Mouse (Mus musculus) G1E (cell line): ENCODE data around the gene Tmc1. TPM values are rescaled to one million over a fixed set of nuclear protein-coding genes. Genes with fewer than 3 reads are reported as not detected.

Source experiments
- ATAC-seq: 2 replicates; pipeline ENCODE4 v1.8.0; 2016; ENCODE audit warnings: mild to moderate bottlenecking; ENCODE audit not compliant: insufficient number of reproducible peaks, poor library complexity, low FRiP score, severe bottlenecking; ENCODE audit errors: extremely low read depth
- DNase-seq: peaks from one replicate; pipeline ENCODE4 v3.0.0; 2012; ENCODE audit warnings: low spot score
- H3K27me3 ChIP-seq: 2 replicates; pipeline ENCODE4 v1.6.1; 2012; ENCODE audit warnings: mild to moderate bottlenecking, low read length, inconsistent platforms; ENCODE audit not compliant: insufficient read depth
- H3K36me3 ChIP-seq: replicated peaks from 2 replicates; pipeline ENCODE3; 2012; ENCODE audit warnings: mild to moderate bottlenecking, inconsistent platforms
- H3K4me1 ChIP-seq: 2 replicates; pipeline ENCODE4 v1.6.1; 2012; ENCODE audit warnings: low read depth, low read length, inconsistent platforms, mixed read lengths; ENCODE audit not compliant: insufficient read depth
- H3K4me3 ChIP-seq: 2 replicates; pipeline ENCODE4 v1.5.1; 2012; ENCODE audit warnings: low read depth, mild to moderate bottlenecking, inconsistent platforms, low read length, moderate library complexity, mixed read lengths
- H3K9me3 ChIP-seq: replicated peaks from 2 replicates; pipeline ENCODE4 v1.6.1; 2012; ENCODE audit warnings: inconsistent platforms
- CTCF ChIP-seq: IDR thresholded peaks from 2 replicates; pipeline ENCODE4 v1.5.1; 2012; ENCODE audit warnings: low read depth, low read length, inconsistent platforms, mixed read lengths
- GATA1 ChIP-seq: IDR thresholded peaks from 2 replicates; pipeline ENCODE4 v1.6.1; 2012; ENCODE audit warnings: borderline replicate concordance, low read length, inconsistent platforms, mixed read lengths
- GATA2 ChIP-seq: IDR thresholded peaks from 2 replicates; pipeline ENCODE4 v1.6.1; 2012; ENCODE audit warnings: low read depth, low read length, inconsistent platforms, borderline replicate concordance
- POLR2AphosphoS5 ChIP-seq: IDR thresholded peaks from 2 replicates; pipeline ENCODE4 v1.6.1; 2012; ENCODE audit warnings: low read depth, low read length, inconsistent platforms; ENCODE audit not compliant: insufficient replicate concordance
- TAL1 ChIP-seq: conservative IDR thresholded peaks from 2 replicates; pipeline ENCODE4 v1.6.1; 2012; ENCODE audit warnings: low read depth, low read length, inconsistent platforms, mixed read lengths
- polyA plus RNA-seq: library from polyadenylated mRNA; stranded (reverse); fragments of >175 nt; gene quantifications from 2 replicates; pipeline ENCODE4 v1.2.3, GENCODE M21; 2012
- total RNA-seq, 2 experiments: library from RNA; stranded (forward) in 1 of 2; stranded (reverse) in 1 of 2; fragments of 200-1000 nt in 1 of 2; fragments of >200 nt in 1 of 2; fragmentation: Nextera tagmentation in 1 of 2; gene quantifications; 2 replicates each; pipeline ENCODE4 v1.2.3; 2014 to 2017

Tmc1 gene
- total and polyA plus RNA-seq, 3 experiments, result 0.44 TPM; not detected in 2

GRCm38 (mm10) chr19:20794999-20795398, 159.0 kb downstream of the Tmc1 start:
- Histone ChIP-seq H3K4me3 (no peak overlapping the region), H3K27me3 (no peaks in the 10 kb centered on the region), H3K4me1 (no peaks in the 10 kb centered on the region), H3K36me3 (no peaks in the 10 kb centered on the region), H3K9me3 (no peaks in the 10 kb centered on the region)
- TF ChIP-seq CTCF (no peak), GATA2 (no peak), GATA1 (no peak), TAL1 (no peak)
- DNase-seq, result no peak
- no peak for ATAC-seq

DNA sequence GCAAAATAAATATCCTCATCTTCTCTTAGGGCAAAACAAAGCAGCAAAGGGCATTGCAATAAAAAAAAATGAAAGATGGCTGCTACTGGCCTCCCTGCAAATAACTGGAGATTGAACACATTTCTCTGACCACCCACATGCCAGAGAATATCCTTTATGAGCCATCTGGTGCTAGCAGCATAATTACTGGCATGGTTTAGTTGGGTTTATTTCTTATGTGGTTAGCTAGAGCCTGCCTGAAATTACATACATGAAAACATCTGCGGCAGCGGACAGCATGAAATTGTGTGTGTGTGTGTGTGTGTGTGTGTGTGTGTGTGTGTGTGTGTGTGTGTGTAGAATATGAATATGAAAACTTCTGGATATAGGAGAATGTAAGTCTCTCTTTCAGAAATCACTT, 161.2 kb downstream of the Tmc1 start:
- no peaks in the 10 kb centered on the region for H3K36me3 ChIP-seq
- H3K9me3 ChIP-seq, result no peaks in the 10 kb centered on the region
- ATAC-seq (no peak), DNase-seq (no peak)
- no peaks in the 10 kb centered on the region for H3K4me1 ChIP-seq
- no peaks in the 10 kb centered on the region for H3K27me3 ChIP-seq
- TF ChIP-seq CTCF (no peak), GATA2 (no peak), POLR2AphosphoS5 (no peak), GATA1 (no peak), TAL1 (no peak)
- no peak overlapping the region for H3K4me3 ChIP-seq

DNA sequence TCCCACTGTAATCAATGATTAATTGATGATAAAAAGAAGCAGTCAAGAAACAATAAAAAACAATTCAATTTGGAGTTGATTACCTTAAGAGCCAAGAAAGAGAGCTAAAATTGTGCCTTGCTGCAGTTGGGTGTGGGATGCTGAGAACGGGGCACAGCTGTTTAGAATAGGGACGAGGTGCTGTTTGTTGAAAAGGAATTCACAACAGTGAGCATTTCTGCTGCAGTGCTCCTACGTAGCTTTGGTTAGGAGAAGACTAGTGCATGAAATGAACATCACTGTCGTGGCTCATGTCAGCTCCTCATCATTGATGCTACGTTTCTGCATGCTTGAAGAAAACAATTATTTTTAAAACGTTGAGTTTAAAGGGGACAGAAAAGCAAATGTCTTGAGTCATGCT, 166.7 kb downstream of the Tmc1 start:
- TF ChIP-seq TAL1, result no peak
- no peak for TF ChIP-seq GATA2
- TF ChIP-seq CTCF, result no peak
- TF ChIP-seq POLR2AphosphoS5, result no peak
- TF ChIP-seq GATA1, result no peak
- Histone ChIP-seq H3K9me3 (no peaks in the 10 kb centered on the region), H3K4me1 (no peaks in the 10 kb centered on the region), H3K4me3 (no peak overlapping the region), H3K36me3 (no peaks in the 10 kb centered on the region), H3K27me3 (no peaks in the 10 kb centered on the region)
- ATAC-seq (no peak), DNase-seq (no peak)

DNA sequence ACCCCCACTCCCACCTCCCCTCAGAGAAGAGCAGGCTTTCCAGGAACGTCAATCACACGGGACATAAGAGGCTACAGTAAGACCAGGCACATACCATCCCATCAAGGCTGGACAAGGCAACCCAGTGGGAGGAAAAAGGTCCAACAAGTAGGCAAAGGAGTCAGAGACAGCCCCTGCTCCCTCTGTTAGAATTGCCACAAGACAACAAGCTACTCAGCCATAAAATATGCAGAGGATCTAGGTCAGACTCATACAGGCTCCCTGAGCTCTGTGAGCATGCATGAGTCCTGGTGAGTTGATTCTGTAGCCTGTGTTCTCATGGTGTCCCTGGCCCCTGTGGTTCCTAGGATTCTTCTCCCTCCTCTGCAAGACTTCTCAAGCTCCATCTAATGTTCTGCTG, 178.3 kb downstream of the Tmc1 start:
- no peaks in the 10 kb centered on the region for H3K9me3 ChIP-seq
- H3K4me1 ChIP-seq, result no peaks in the 10 kb centered on the region
- TF ChIP-seq POLR2AphosphoS5 (no peak), TAL1 (no peak), GATA2 (no peak), GATA1 (no peak), CTCF (no peak)
- no peak for ATAC-seq
- H3K4me3 ChIP-seq, result no peak overlapping the region
- no peaks in the 10 kb centered on the region for H3K36me3 ChIP-seq
- no peaks in the 10 kb centered on the region for H3K27me3 ChIP-seq
- no peak for DNase-seq

- no peaks in the 10 kb centered on the region for H3K4me1 ChIP-seq
- no peak for TF ChIP-seq GATA2
- no peak for TF ChIP-seq TAL1
- ATAC-seq (no peak), DNase-seq (no peak)
- no peaks in the 10 kb centered on the region for H3K9me3 ChIP-seq
- H3K4me3 ChIP-seq, result no peak overlapping the region
- no peaks in the 10 kb centered on the region for H3K27me3 ChIP-seq
- no peaks in the 10 kb centered on the region for H3K36me3 ChIP-seq
Measured at GRCm38 (mm10) chr19:20773941-20774340, 180.1 kb downstream of the Tmc1 start.

DNA sequence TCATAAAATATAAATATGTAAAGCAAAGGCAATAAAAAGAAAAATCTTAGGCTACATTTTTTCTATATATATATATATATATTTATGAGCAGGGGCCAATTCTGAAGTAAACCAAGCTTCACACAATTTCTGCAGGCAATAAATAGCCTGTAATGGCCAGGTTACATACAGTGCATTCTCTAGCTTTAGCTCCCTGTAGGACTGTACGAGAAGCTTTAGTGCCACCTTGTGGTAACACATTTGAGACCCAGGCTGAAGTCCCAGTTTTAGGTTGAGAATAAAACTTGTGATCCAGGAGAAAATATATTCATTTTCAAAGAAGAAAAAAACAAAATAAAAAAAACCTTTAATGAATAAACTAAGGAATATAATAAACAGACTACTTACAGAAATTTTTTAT, 189.8 kb downstream of the Tmc1 start:
- no peak for TF ChIP-seq GATA1
- Histone ChIP-seq H3K4me3 (no peak overlapping the region), H3K27me3 (no peaks in the 10 kb centered on the region), H3K4me1 (no peaks in the 10 kb centered on the region), H3K36me3 (no peaks in the 10 kb centered on the region), H3K9me3 (no peaks in the 10 kb centered on the region)
- no peak for ATAC-seq
- no peak for DNase-seq

DNA sequence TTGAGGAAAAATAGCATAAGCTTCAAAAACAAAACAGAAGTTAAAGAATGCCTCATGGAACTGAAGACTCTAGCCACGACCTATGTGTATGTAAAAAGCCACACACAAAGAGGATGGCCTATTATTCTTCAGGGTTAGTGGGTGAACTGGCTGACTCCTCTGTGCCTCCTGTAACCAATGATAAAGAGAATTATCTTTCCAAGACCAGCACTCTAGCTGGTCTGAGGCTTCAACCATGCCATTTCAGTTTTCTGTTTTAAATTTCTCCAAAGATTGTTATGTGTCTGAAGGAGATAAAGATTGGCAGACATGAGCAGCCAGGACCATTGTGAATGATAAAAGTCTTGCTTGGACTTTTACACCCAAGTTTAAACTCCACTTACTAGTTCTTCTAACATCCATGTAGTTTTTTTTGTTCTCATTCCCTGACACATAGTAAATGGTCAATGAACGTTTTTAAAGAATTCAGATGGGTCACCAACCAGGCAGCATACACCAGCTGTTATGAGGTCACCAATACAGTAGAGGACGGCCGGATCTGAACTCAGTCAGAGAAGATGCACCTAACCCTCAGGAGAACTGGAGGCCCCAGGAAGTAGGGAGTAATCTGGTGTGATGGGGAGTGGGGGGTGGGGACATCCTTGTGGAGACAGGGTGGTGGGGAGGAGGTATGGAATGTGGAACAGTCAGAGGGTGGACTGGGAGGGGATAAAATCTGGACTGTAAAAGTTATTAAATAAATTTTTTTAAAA, 192.2 kb downstream of the Tmc1 start:
- no peaks in the 10 kb centered on the region for H3K9me3 ChIP-seq
- no peaks in the 10 kb centered on the region for H3K4me1 ChIP-seq
- no peaks in the 10 kb centered on the region for H3K36me3 ChIP-seq
- H3K4me3 ChIP-seq, result no peak overlapping the region
- no peaks in the 10 kb centered on the region for H3K27me3 ChIP-seq
- TF ChIP-seq GATA1, result no peak
- DNase-seq (no peak), ATAC-seq (no peak)
